Mouse (Mus musculus): ENCODE data around the gene Dcaf1.
A peak's percentile ranks its signal among the peaks of the same experiment; 100 is the strongest.

Gene Dcaf1

GRCm38 (mm10) chr9:106879471-106879870 is 57.8 kb downstream of the Dcaf1 start:
- DNase-seq (ENCODE audit: low spot score) = no peak

GRCm38 (mm10) chr9:106881071-106881755 is 59.5 kb downstream of the Dcaf1 start:
- no peak for DNase-seq (ENCODE audit: low spot score)

- DNase-seq (ENCODE audit: low spot score) = no peak
Observed at GRCm38 (mm10) chr9:106882176-106882575, 60.5 kb downstream of the Dcaf1 start.

- DNase-seq (ENCODE audit: low spot score) = no peak
Observed at GRCm38 (mm10) chr9:106883085-106883484, 61.4 kb downstream of the Dcaf1 start.

GRCm38 (mm10) chr9:106884306-106884705 is 62.6 kb downstream of the Dcaf1 start:
- DNase-seq (ENCODE audit: low spot score) = no peak

GRCm38 (mm10) chr9:106884996-106885900 is 63.6 kb downstream of the Dcaf1 start:
- no peak for DNase-seq (ENCODE audit: low spot score)

- DNase-seq (ENCODE audit: low spot score) = peak; percentile 49
Observed at GRCm38 (mm10) chr9:106885901-106886731, 64.4 kb downstream of the Dcaf1 start.

- peak; percentile 98 for DNase-seq (ENCODE audit: low spot score)
Observed at GRCm38 (mm10) chr9:106886828-106887702, 65.4 kb downstream of the Dcaf1 start, which contains the start of gene Rbm15b. Gene Rbm15b, minus strand, starts transcription at chr9:106887428.

GRCm38 (mm10) chr9:106888346-106888745 is 66.7 kb downstream of the Dcaf1 start:
- DNase-seq (ENCODE audit: low spot score) = no peak

GRCm38 (mm10) chr9:106889321-106889720 is 67.6 kb downstream of the Dcaf1 start:
- DNase-seq (ENCODE audit: low spot score) = no peak

GRCm38 (mm10) chr9:106890496-106891240 is 69.0 kb downstream of the Dcaf1 start:
- DNase-seq (ENCODE audit: low spot score) = peak; percentile 55

- DNase-seq (ENCODE audit: low spot score) = peak; percentile 40
Observed at GRCm38 (mm10) chr9:106891341-106891741, 69.7 kb downstream of the Dcaf1 start.

- peak; percentile 98 for DNase-seq (ENCODE audit: low spot score)
Observed at GRCm38 (mm10) chr9:106891829-106892551, 70.3 kb downstream of the Dcaf1 start, which contains the start of gene Manf. Gene Manf, minus strand, starts transcription at chr9:106891979.

GRCm38 (mm10) chr9:106892552-106892875 is 70.8 kb downstream of the Dcaf1 start:
- DNase-seq (ENCODE audit: low spot score) = no peak

GRCm38 (mm10) chr9:106893327-106893726 is 71.7 kb downstream of the Dcaf1 start:
- DNase-seq (ENCODE audit: low spot score) = no peak

- DNase-seq (ENCODE audit: low spot score) = no peak
Observed at GRCm38 (mm10) chr9:106898901-106899300, 77.2 kb downstream of the Dcaf1 start.

- DNase-seq (ENCODE audit: low spot score) = no peak
Observed at GRCm38 (mm10) chr9:106901596-106901995, 79.9 kb downstream of the Dcaf1 start.

GRCm38 (mm10) chr9:106903099-106903790 is 81.6 kb downstream of the Dcaf1 start:
- no peak for DNase-seq (ENCODE audit: low spot score)

GRCm38 (mm10) chr9:106903791-106904134 is 82.1 kb downstream of the Dcaf1 start:
- DNase-seq (ENCODE audit: low spot score) = peak; percentile 68
